22 mouse cellular contexts compared by ENCODE assay signal in the genomic region with DNA sequence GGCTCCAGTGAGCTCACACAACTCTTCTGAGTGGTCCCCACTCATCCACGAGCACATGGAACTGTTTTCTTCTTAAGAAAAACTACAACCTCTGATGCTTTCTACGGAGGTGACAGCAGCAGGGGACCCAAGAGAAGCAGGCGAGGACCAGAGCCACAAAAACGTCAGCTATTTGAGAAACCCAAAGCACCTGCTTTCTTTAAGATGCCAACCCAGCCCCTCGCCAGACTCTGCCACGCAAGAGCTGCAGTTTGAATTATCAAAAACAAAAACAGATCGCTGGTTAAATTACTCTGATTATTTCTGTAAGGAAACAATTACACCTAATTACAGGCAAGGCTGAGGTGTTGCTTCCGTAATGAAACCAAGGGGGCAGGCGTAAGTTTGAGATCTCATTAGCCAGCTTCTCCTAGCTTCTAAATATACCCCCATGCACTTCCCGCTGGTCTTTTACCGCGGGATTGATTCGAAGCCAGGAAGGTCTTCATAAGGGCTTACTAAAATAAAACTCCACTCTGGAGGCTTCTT.
DNase-seq lines count a peak whose midpoint lies in the region; ATAC-seq and TF ChIP-seq lines count a peak whose summit lies in the region.
"Had no signal": no experiment of that assay in that cellular context is flagged by ENCODE, and none has a peak within 500 bp of the region (broad histone marks: within the 10 kb centered on the region; RNA-seq: fewer than 3 reads in every experiment).

No protein-coding gene starts in this region.

- peak; percentile 36 to 40 for DNase-seq in cerebellum, postnatal 10 days
- DNase-seq in cerebellum, adult 9-11 months, result no peak
- peak; percentile 63 for DNase-seq in forebrain, embryonic 14.5 days (ENCODE audit: low spot score)
- no peak for DNase-seq in forebrain, postnatal 0 days
- no peak for DNase-seq in left cerebral cortex, adult 2 months (ENCODE audit: extremely low spot score in 1 of 2, low spot score in 2 of 2)
- DNase-seq in left cerebral cortex, adult 18-20 months (ENCODE audit: low spot score in 2 of 2), result no peak
- peak; percentile 6 for DNase-seq in MN1 (ENCODE audit: low spot score)
- no peak for DNase-seq in lung, postnatal 0 days (ENCODE audit: low spot score)
- DNase-seq: adrenal gland, postnatal 10 days; B cell, adult 2 months; cerebellum, adult 2 months; cerebellum, postnatal 36 days; gastrocnemius, postnatal 36 days; heart, adult 11 months; heart, postnatal 14 days; kidney, adult 18-20 months had no signal

- WGBS in forebrain, embryonic 14.5 days, result 36% methylated on average over 13 of the region's 13 CpGs
- WGBS in forebrain, postnatal 0 days, result 32% methylated on average over 13 of the region's 13 CpGs
- 75% methylated on average over 13 of the region's 13 CpGs for WGBS in lung, postnatal 0 days

- H3K27me3 ChIP-seq in forebrain, embryonic 14.5 days (replicated peaks; ENCODE audit: control insufficient read depth, insufficient read depth, low read length), result no peaks in the 10 kb centered on the region
- no peaks in the 10 kb centered on the region for H3K27me3 ChIP-seq in forebrain, postnatal 0 days (ENCODE audit: insufficient read depth, low read length)
- no peaks in the 10 kb centered on the region for H3K27me3 ChIP-seq in lung, postnatal 0 days (replicated peaks; ENCODE audit: insufficient read depth, low read length)
- H3K27me3 ChIP-seq: embryonic facial prominence, embryonic 15.5 days; intestine, embryonic 15.5 days had no signal

- intact Hi-C loops in left cerebral cortex, adult 2 months (cut with DNase I), result loop anchor here (5.0 kb wide), 3 partner anchors 63 to 343 kb away; no protein-coding TSS in a partner anchor

- H3K4me2 ChIP-seq in forebrain, embryonic 14.5 days (ENCODE audit: low read length), result no peak overlapping the region; the same call in 1 of the 2 replicates
- no peak overlapping the region for H3K4me2 ChIP-seq in forebrain, postnatal 0 days (ENCODE audit: low read depth)
- H3K4me2 ChIP-seq in lung, postnatal 0 days (replicated peaks; ENCODE audit: low read depth, low read length), result no peak overlapping the region
- H3K4me2 ChIP-seq: embryonic facial prominence, embryonic 15.5 days; hindbrain, embryonic 14.5 days; intestine, embryonic 15.5 days had no signal

- ATAC-seq in forebrain, embryonic 14.5 days, result 0 out of 2 replicates have a peak, but pooled peaks have one; percentile 44
- no peak for ATAC-seq in forebrain, postnatal 0 days
- ATAC-seq in lung, postnatal 0 days, result no peak
- ATAC-seq: CD4-positive, CD25-positive, alpha-beta regulatory T cell, adult 4 months; intestine, embryonic 15.5 days had no signal

- H3K27ac ChIP-seq in forebrain, embryonic 14.5 days (ENCODE audit: low read depth, low read length), result no peak overlapping the region
- H3K27ac ChIP-seq in forebrain, postnatal 0 days (ENCODE audit: low read depth, low read length), result no peak overlapping the region
- peak overlapping the region; percentile 66 for H3K27ac ChIP-seq in left cerebral cortex, adult 2 months
- H3K27ac ChIP-seq in lung, postnatal 0 days (ENCODE audit: low read length), result no peak overlapping the region
- H3K27ac ChIP-seq: embryonic facial prominence, embryonic 15.5 days; hindbrain, embryonic 14.5 days; intestine, embryonic 15.5 days had no signal

- TF ChIP-seq EP300 in lung, postnatal 0 days (IDR thresholded peaks at IDR 0.05), result no peak

- H3K9me3 ChIP-seq in forebrain, embryonic 14.5 days (replicated peaks; ENCODE audit: control insufficient read depth, low read length), result no peaks in the 10 kb centered on the region
- H3K9me3 ChIP-seq in forebrain, postnatal 0 days (ENCODE audit: low read length), result no peaks in the 10 kb centered on the region
- no peaks in the 10 kb centered on the region for H3K9me3 ChIP-seq in lung, postnatal 0 days (ENCODE audit: low read length)
- H3K9me3 ChIP-seq: embryonic facial prominence, embryonic 15.5 days; intestine, embryonic 15.5 days had no signal

- no peak for TF ChIP-seq CTCF in forebrain, postnatal 0 days (IDR thresholded peaks at IDR 0.05; ENCODE audit: low read depth)
- no peak for TF ChIP-seq CTCF in left cerebral cortex, adult 2 months (IDR thresholded peaks at IDR 0.05)
- TF ChIP-seq CTCF in lung, postnatal 0 days (IDR thresholded peaks at IDR 0.05), result no peak

- no peak overlapping the region for H3K4me3 ChIP-seq in forebrain, embryonic 14.5 days (ENCODE audit: low read depth, low read length)
- no peak overlapping the region for H3K4me3 ChIP-seq in forebrain, postnatal 0 days (ENCODE audit: low read depth, low read length)
- no peak overlapping the region for H3K4me3 ChIP-seq in left cerebral cortex, adult 2 months
- no peak overlapping the region for H3K4me3 ChIP-seq in lung, postnatal 0 days (ENCODE audit: low read depth, low read length)
- H3K4me3 ChIP-seq: embryonic facial prominence, embryonic 15.5 days; erythroblast, embryonic 14.5 days; intestine, embryonic 15.5 days had no signal

- no peaks in the 10 kb centered on the region for H3K36me3 ChIP-seq in forebrain, embryonic 14.5 days (ENCODE audit: control insufficient read depth, insufficient read depth, low read length)
- H3K36me3 ChIP-seq in forebrain, postnatal 0 days (ENCODE audit: insufficient read depth), result no peaks in the 10 kb centered on the region
- no peaks in the 10 kb centered on the region for H3K36me3 ChIP-seq in lung, postnatal 0 days (ENCODE audit: insufficient read depth, low read length)
- H3K36me3 ChIP-seq: embryonic facial prominence, embryonic 15.5 days; G1E; intestine, embryonic 15.5 days had no signal

- no peaks in the 10 kb centered on the region for H3K4me1 ChIP-seq in forebrain, embryonic 14.5 days (ENCODE audit: control insufficient read depth, insufficient read depth, low read length)
- no peaks in the 10 kb centered on the region for H3K4me1 ChIP-seq in forebrain, postnatal 0 days (ENCODE audit: insufficient read depth)
- no peaks in the 10 kb centered on the region for H3K4me1 ChIP-seq in lung, postnatal 0 days (ENCODE audit: insufficient read depth, low read depth, low read length)
- H3K4me1 ChIP-seq: embryonic facial prominence, embryonic 15.5 days; intestine, embryonic 15.5 days had no signal

- no peak overlapping the region for H3K9ac ChIP-seq in forebrain, embryonic 14.5 days (ENCODE audit: low read length)
- H3K9ac ChIP-seq in forebrain, postnatal 0 days, result no peak overlapping the region
- H3K9ac ChIP-seq in lung, postnatal 0 days (replicated peaks; ENCODE audit: low read depth), result no peak overlapping the region
- H3K9ac ChIP-seq: embryonic facial prominence, embryonic 15.5 days; hindbrain, embryonic 14.5 days; intestine, embryonic 15.5 days had no signal

Comparison
In these comparisons a context has a peak if more than half of its experiments do, and no peak if none do; other contexts are left out.
1. DNase-seq: peak in cerebellum, postnatal 10 days (2 of 2), forebrain, embryonic 14.5 days (single experiment) and MN1 (single experiment); none in cerebellum, adult 9-11 months (single experiment), forebrain, postnatal 0 days (single experiment), left cerebral cortex, adult 2 months (0 of 2), left cerebral cortex, adult 18-20 months (0 of 2) and lung, postnatal 0 days (single experiment).